In the genomic region with DNA sequence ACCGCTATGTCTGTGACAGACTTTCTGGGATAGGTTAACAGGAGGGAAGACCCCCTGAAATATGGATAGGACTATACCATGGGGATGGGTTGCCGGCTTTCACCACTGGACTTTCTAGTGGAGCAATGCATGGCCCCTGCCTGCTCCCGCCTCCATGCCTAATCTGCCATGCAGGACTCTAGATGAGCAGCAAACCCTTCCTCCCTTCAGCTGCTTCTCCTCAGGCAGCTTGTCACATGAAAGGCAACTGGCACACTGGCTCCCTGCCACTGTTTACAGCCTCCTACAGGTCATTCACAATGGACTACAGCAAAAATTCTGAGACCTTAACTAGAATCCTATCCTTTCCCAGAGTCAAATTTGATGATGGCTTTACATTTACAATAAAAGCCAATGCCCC, we compare ENCODE assay signal across 8 mouse cellular contexts. TPM values are rescaled to one million over a fixed set of nuclear protein-coding genes. Genes with fewer than 3 reads are reported as not detected.
DNase-seq lines count a peak whose midpoint lies in the region; ATAC-seq and TF ChIP-seq lines count a peak whose summit lies in the region.

No protein-coding gene starts in this region.

- no peak for TF ChIP-seq CTCF in MEL (IDR thresholded peaks at IDR 0.05 in 2 of 3, conservative IDR thresholded peaks at IDR 0.05 in 1 of 3; ENCODE audit: control insufficient read depth in 1 of 3, insufficient read depth in 1 of 3, low read depth in 2 of 3, low read length in 3 of 3, poor library complexity in 1 of 3, severe bottlenecking in 1 of 3)
- no peak for TF ChIP-seq CTCF in intestine, postnatal 0 days (IDR thresholded peaks at IDR 0.05; ENCODE audit: low read depth)

- peak overlapping the region; percentile 39 for H3K27ac ChIP-seq in MEL (ENCODE audit: control insufficient read depth, low read depth, low read length)
- H3K27ac ChIP-seq in forebrain, embryonic 13.5 days: no peak overlapping the region
- no peak overlapping the region for H3K27ac ChIP-seq in intestine, postnatal 0 days (ENCODE audit: low read depth, low read length)

- TF ChIP-seq RAD21 in MEL (IDR thresholded peaks at IDR 0.05; ENCODE audit: low read depth, low read length): no peak

- peak; percentile 62 for DNase-seq in cerebellum, adult 11 months
- DNase-seq in MEL (ENCODE audit: low read depth, low spot score): peak; percentile 49
- peak; percentile 13 for DNase-seq in lung, postnatal 14 days
- no peak for DNase-seq in layer of hippocampus, postnatal 36 days
- no peak for DNase-seq in urinary bladder, postnatal 36 days (ENCODE audit: low spot score in 2 of 2)

- ATAC-seq in cerebellum, adult (ENCODE audit: insufficient number of reproducible peaks, low FRiP score, low TSS enrichment): no peak
- no peak for ATAC-seq in forebrain, embryonic 13.5 days
- no peak for ATAC-seq in intestine, postnatal 0 days

- TF ChIP-seq POLR2A in MEL (IDR thresholded peaks at IDR 0.05; ENCODE audit: control insufficient read depth in 1 of 2, insufficient read depth in 1 of 2, low read depth in 1 of 2, low read length in 2 of 2, poor library complexity in 1 of 2): peak in 1 of 2 experiments; percentile 26; a peak in 1 of 4 replicates

- H3K36me3 ChIP-seq in MEL (ENCODE audit: control insufficient read depth in 1 of 2, insufficient read depth in 2 of 2, low read length in 2 of 2): peaks cover 3 to 18% of the 10 kb centered on the region in 2 experiments
- peaks cover 19% of the 10 kb centered on the region for H3K36me3 ChIP-seq in forebrain, embryonic 13.5 days (ENCODE audit: poor library complexity, severe bottlenecking)
- H3K36me3 ChIP-seq in intestine, postnatal 0 days (ENCODE audit: control insufficient read depth, insufficient read depth): peaks cover 16% of the 10 kb centered on the region

- peaks cover 38% of the 10 kb centered on the region for H3K79me2 ChIP-seq in MEL (ENCODE audit: control insufficient read depth, insufficient read depth, low read length, poor library complexity)

- no peak for TF ChIP-seq EP300 in MEL (IDR thresholded peaks at IDR 0.05; ENCODE audit: low read depth in 1 of 2, low read length in 2 of 2)

- peak overlapping the region; percentile 74 to 98 for H3K4me3 ChIP-seq in MEL (ENCODE audit: control insufficient read depth in 1 of 2, insufficient read depth in 1 of 2, low read depth in 2 of 2, low read length in 2 of 2)
- H3K4me3 ChIP-seq in forebrain, embryonic 13.5 days: 0 out of 2 replicates have a peak overlapping the region, but pooled peaks have one; percentile 61
- no peak overlapping the region for H3K4me3 ChIP-seq in intestine, postnatal 0 days (ENCODE audit: low read depth, low read length)

- H3K9me3 ChIP-seq in MEL (replicated peaks; ENCODE audit: insufficient read depth, low read length): no peaks in the 10 kb centered on the region
- H3K9me3 ChIP-seq in forebrain, embryonic 13.5 days (replicated peaks): no peaks in the 10 kb centered on the region
- no peaks in the 10 kb centered on the region for H3K9me3 ChIP-seq in intestine, postnatal 0 days (ENCODE audit: control insufficient read depth)

- H3K4me2 ChIP-seq in forebrain, embryonic 13.5 days: peak overlapping the region; percentile 76
- peak overlapping the region; percentile 61 for H3K4me2 ChIP-seq in intestine, postnatal 0 days (replicated peaks; ENCODE audit: low read depth)

- H3K9ac ChIP-seq in MEL (ENCODE audit: control insufficient read depth, low read depth, low read length, poor library complexity, severe bottlenecking): peak overlapping the region; percentile 99
- H3K9ac ChIP-seq in forebrain, embryonic 13.5 days: peak overlapping the region; percentile 77
- H3K9ac ChIP-seq in intestine, postnatal 0 days (ENCODE audit: low read depth, low read length): no peak overlapping the region

- WGBS in forebrain, embryonic 13.5 days: 90% methylated on average over 3 of the region's 3 CpGs
- WGBS in intestine, postnatal 0 days: 87% methylated on average over 3 of the region's 3 CpGs

- peaks cover 5 to 23% of the 10 kb centered on the region in 2 experiments; a peak in 3 of 4 replicates for H3K4me1 ChIP-seq in MEL (ENCODE audit: control insufficient read depth in 1 of 2, insufficient read depth in 2 of 2, low read length in 2 of 2)
- H3K4me1 ChIP-seq in forebrain, embryonic 13.5 days: peaks cover 20% of the 10 kb centered on the region
- H3K4me1 ChIP-seq in intestine, postnatal 0 days (replicated peaks; ENCODE audit: control insufficient read depth, insufficient read depth, low read length): no peaks in the 10 kb centered on the region

- no peaks in the 10 kb centered on the region for H3K27me3 ChIP-seq in MEL (ENCODE audit: control insufficient read depth in 1 of 2, insufficient read depth in 2 of 2, low read length in 2 of 2)
- H3K27me3 ChIP-seq in forebrain, embryonic 13.5 days: no peaks in the 10 kb centered on the region
- no peaks in the 10 kb centered on the region for H3K27me3 ChIP-seq in intestine, postnatal 0 days (replicated peaks; ENCODE audit: control insufficient read depth, insufficient read depth, low read length)

TF ChIP-seq in MEL, 35 proteins besides CTCF, POLR2A, EP300 and RAD21:
- TF ChIP-seq USF1 (IDR thresholded peaks at IDR 0.05; ENCODE audit: low read depth, low read length) (no peak), MAZ (IDR thresholded peaks at IDR 0.05; ENCODE audit: low read depth, low read length) (no peak), MEF2A (IDR thresholded peaks at IDR 0.05; ENCODE audit: extremely low read depth, insufficient replicate concordance, low read depth, low read length, poor library complexity, severe bottlenecking) (no peak), SIN3A (IDR thresholded peaks at IDR 0.05; ENCODE audit: low read length) (0 out of 2 replicates have a peak, but pooled peaks have one; percentile 14)

RNA-seq across cellular contexts. Expression of gene Rmnd1, which starts 1.4 kb away (rescaled TPM):
- 30.6 and 38.8 TPM in 2 replicates for total RNA-seq in MEL (2012; rRNA removed)
- polyA plus RNA-seq in MEL (2012; ENCODE audit: insufficient read depth in 1 of 2, insufficient read length in 2 of 2, low read depth in 1 of 2, low replicate concordance in 2 of 2, missing spikeins in 1 of 2): 10 to 100 TPM in 1 of 2 experiments, not detected in 1; 39.6 TPM
- polyA plus RNA-seq in forebrain, embryonic 13.5 days (2015; fragmentation: Nextera tagmentation; extraction: Ambion mirVana): 49.8 and 51.4 TPM in 2 replicates
- 24.8 and 26.8 TPM in 2 replicates for polyA plus RNA-seq in intestine, postnatal 0 days (2015; fragmentation: Nextera tagmentation; extraction: Ambion mirVana)
- 10 to 100 TPM; 39.5 to 40.6 TPM for total RNA-seq in layer of hippocampus, postnatal 36 days (2021)

RNA-seq across cellular contexts. Expression of gene Armt1, which starts 1.4 kb away (rescaled TPM):
- total RNA-seq in MEL (2012; rRNA removed): 23.7 and 25.1 TPM in 2 replicates
- 10 to 100 TPM in 1 of 2 experiments, not detected in 1; 24.2 TPM for polyA plus RNA-seq in MEL (2012; ENCODE audit: insufficient read depth in 1 of 2, insufficient read length in 2 of 2, low read depth in 1 of 2, low replicate concordance in 2 of 2, missing spikeins in 1 of 2)
- polyA plus RNA-seq in forebrain, embryonic 13.5 days (2015; fragmentation: Nextera tagmentation; extraction: Ambion mirVana): 19.1 and 19.2 TPM in 2 replicates
- polyA plus RNA-seq in intestine, postnatal 0 days (2015; fragmentation: Nextera tagmentation; extraction: Ambion mirVana): 9.5 and 10.3 TPM in 2 replicates
- 10 to 100 TPM; 24.8 to 25.1 TPM for total RNA-seq in layer of hippocampus, postnatal 36 days (2021)

RNA-seq across cellular contexts. Expression of gene Zbtb2, which starts 42.9 kb away (rescaled TPM):
- 8.6 and 10.0 TPM in 2 replicates for total RNA-seq in MEL (2012; rRNA removed)
- 10 to 100 TPM in 1 of 2 experiments, not detected in 1; 12.7 TPM for polyA plus RNA-seq in MEL (2012; ENCODE audit: insufficient read depth in 1 of 2, insufficient read length in 2 of 2, low read depth in 1 of 2, low replicate concordance in 2 of 2, missing spikeins in 1 of 2)
- polyA plus RNA-seq in forebrain, embryonic 13.5 days (2015; fragmentation: Nextera tagmentation; extraction: Ambion mirVana): 17.6 and 19.0 TPM in 2 replicates
- 5.1 and 5.6 TPM in 2 replicates for polyA plus RNA-seq in intestine, postnatal 0 days (2015; fragmentation: Nextera tagmentation; extraction: Ambion mirVana)
- total RNA-seq in layer of hippocampus, postnatal 36 days (2021): 10 to 100 TPM; 12.4 to 13.4 TPM

RNA-seq across cellular contexts. Expression of gene Ccdc170, which starts 51.5 kb away (rescaled TPM):
- total RNA-seq in MEL (2012; rRNA removed): not detected in 2 replicates
- polyA plus RNA-seq in MEL (2012; ENCODE audit: insufficient read depth in 1 of 2, insufficient read length in 2 of 2, low read depth in 1 of 2, low replicate concordance in 2 of 2, missing spikeins in 1 of 2): not detected
- 0.25 and 0.45 TPM in 2 replicates for polyA plus RNA-seq in forebrain, embryonic 13.5 days (2015; fragmentation: Nextera tagmentation; extraction: Ambion mirVana)
- 0.13 TPM in 1 of 2 replicates, not detected in the other for polyA plus RNA-seq in intestine, postnatal 0 days (2015; fragmentation: Nextera tagmentation; extraction: Ambion mirVana)
- under 1 TPM; 0.32 to 0.96 TPM for total RNA-seq in layer of hippocampus, postnatal 36 days (2021)

Comparison
In these comparisons a context has a peak if more than half of its experiments do, and no peak if none do; other contexts are left out.
1. DNase-seq: peak in cerebellum, adult 11 months (single experiment), MEL (single experiment) and lung, postnatal 14 days (single experiment); none in layer of hippocampus, postnatal 36 days (0 of 2) and urinary bladder, postnatal 36 days (0 of 2).